Mouse (Mus musculus) adrenal gland, adult 18-20 months (tissue): ENCODE data around the gene Arhgap18. TPM values are rescaled to one million over a fixed set of nuclear protein-coding genes. Genes with fewer than 3 reads are reported as not detected.
"Not testable (repeated sequence)": the region's sequence is repeated elsewhere in the genome, so short reads cannot be mapped to it uniquely, and the experiment has no call there.

Source experiments
- DNase-seq, 2 experiments: peaks; one replicate each; pipeline ENCODE4 v3.0.0; 2021 to 2022; ENCODE audit warnings: low spot score in 2 of 2
- total RNA-seq, 2 experiments: library from RNA; stranded (reverse); gene quantifications; 1 replicate in 1 of 2; 2 replicates in 1 of 2; pipeline ENCODE4 v1.2.3; 2021

Arhgap18 gene
- total RNA-seq, 2 experiments from 2014 or later: 20.1 to 25.8 TPM

DNA sequence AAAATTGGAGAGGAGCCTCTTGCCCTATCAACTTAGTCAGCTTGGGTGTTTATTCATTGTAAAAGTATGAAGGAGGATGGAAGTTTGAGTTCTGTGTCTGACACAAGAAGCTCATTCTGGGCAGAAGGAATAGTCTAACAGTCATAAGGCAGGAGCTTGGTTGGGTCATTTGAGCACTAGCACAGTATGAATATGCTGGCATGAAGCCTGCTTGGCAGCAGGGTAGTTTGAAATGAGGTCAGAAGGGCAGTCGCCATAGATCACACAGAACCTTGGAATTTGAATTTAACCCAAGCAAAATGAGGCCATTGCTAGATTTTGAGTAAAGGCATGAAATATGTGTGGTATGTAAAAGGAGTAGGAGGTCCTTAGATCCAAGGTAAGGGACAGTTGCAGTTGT lies 139.9 kb downstream of the Arhgap18 start:
- DNase-seq: peak in 1 of 2 experiments; percentile 16

DNA sequence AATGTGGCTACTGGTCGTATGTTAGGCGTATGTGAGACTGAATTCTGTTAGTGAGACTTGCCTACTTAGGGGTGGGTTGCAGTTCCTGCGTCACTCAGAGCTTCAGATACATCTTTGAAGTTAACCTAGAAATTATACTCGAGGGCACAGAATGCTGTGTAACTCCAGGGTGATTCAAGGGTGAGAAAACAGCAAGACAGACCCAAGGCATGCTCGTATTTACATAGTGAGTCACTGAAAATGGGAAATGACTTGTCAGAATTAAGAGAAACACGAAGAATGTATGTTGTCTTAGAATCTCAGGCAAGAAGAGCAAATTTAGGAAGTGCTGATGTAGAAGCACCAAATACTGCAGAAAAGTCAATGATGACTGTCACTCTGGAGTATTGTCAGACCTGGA lies 142.5 kb downstream of the Arhgap18 start:
- DNase-seq: no peak

DNA sequence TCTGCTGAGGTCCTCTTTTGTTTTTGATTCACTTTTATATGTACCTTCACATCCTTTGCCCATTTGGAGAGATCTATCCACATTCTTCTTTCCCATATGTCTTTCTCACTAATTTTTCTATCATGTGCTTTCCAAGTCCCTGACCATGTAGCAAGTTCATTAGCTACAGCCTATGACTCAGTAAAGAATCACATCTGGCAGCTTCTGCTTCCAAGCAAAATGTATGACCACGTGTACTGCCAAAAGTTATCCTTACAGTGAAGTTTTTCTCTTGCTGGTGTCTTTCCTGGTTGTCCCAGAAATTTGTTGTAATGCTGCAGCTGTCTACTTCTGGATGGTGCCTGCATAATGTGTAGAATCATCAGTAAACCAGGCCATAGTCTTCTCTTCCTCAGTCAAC lies 147.2 kb downstream of the Arhgap18 start:
- no peak for DNase-seq

DNA sequence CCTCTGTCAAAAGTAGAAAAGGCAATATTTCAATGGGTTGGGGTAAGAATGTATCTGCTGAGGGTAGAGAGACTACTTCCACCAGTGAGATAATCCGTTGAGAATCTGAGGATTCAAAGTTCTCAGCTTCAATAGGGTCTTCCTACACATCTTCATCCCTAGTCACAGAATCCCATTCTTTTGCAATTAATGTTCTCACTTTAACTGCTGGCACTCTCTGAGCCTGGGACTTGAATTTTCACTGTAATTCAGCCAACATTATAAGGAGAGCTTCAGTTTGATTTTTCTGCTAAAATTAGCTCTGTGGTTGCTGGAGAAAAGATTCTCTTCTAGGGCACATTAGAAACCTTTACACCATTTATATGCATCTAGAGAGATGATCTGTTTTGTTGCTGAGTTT lies 150.6 kb downstream of the Arhgap18 start:
- no peak for DNase-seq

DNA sequence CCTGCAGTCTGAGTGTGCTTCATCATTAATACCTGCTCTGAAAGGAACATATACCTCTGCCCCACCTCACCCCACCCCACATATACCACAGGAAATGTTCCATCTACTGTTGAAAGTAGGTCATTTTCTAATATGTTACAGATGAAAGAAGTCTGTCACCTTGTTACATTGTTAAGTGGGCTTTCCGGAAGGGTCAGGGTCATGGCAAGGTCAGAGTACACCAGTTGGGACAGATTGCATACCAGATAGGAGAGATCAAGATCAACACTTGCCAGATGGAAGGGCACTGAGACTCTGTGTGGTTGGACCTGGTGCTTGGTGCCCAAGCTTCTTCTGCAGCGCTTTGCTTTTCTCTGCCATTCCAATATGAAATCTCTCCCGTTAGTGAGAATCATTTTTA lies 158.0 kb downstream of the Arhgap18 start:
- DNase-seq: no peak

DNA sequence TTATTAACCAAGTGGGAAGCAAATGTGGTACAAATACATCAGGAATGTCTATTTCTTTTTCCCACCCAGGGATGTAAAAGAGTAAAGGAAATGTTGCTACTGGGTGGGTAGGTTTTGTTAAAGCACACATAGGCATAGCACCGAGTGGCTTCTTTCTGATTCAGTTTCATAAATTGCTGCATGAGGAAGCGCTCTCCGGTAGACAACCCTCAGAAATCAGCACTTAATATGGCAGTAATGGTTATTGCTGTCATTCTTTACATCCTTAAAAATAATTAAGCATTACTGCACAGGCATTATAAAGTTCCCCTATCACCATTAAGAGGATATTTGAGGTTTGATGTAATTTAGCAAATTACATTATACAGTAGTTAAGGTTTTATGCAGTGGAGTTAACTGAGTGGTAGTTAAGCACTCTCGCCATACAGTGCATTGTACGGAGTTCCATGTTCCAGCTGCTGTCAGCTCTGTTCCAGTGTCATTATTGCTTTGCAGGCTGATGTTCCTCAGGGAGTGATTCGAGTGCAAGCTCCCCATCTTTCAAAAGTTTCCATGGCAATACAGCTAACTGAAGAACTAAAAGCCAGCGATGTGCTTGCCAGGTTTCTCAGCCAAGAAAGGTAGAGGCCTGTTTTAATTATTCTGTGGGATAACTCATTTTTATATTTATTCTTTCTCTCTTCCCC lies 159.0 kb downstream of the Arhgap18 start:
- DNase-seq: no peak

DNA sequence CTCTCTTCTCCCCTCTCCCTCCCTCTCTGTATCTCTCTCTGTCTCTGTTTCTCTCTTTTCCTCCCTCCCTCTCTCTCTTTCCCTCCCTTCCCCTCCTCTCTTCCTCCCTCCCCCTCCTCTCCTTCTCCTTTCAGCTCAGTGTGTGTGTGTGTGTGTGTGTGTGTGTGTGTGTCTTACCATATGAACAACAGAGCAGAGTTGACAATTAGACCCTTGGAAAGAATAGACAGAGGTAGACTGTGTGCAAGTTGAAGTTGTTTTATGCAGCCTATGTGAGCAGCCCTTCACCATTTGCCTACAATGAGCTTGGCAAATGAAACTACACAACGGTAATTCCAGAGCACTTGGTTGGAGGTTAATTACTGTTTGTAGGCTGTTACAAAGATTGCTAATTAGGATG lies 159.6 kb downstream of the Arhgap18 start:
- no peak for DNase-seq

DNA sequence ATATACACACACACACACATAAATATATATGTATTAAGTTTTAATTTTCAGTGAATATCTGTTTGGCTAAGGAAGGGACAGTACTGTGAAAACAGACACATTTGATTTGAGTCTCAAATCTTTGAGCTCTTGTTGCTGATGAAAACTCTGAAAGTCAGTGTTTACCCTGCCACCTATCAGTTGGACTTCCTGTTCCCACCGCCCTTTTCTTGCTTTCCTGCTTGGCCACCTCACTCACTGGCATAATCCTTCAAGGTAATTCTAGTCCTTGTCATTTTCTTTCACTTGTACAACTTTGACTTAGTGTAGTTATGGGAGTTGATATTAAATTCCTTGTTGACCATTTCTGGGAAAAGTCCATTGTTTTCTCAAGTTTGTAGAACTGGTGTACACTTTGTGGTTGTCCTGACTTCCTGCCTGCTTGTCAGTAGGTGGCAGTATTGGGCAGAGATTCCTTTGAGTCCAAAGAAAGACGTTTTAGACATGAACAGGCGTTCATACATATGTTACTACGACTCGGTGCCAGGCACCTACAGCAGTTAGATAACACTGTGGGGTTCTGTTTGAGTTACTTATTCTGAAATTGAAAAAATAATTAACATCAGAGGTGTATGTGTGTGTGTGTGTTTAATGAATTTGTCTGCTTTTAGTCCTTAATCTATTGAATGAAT lies 166.2 kb downstream of the Arhgap18 start:
- peak in 1 of 2 experiments; percentile 18 for DNase-seq

DNA sequence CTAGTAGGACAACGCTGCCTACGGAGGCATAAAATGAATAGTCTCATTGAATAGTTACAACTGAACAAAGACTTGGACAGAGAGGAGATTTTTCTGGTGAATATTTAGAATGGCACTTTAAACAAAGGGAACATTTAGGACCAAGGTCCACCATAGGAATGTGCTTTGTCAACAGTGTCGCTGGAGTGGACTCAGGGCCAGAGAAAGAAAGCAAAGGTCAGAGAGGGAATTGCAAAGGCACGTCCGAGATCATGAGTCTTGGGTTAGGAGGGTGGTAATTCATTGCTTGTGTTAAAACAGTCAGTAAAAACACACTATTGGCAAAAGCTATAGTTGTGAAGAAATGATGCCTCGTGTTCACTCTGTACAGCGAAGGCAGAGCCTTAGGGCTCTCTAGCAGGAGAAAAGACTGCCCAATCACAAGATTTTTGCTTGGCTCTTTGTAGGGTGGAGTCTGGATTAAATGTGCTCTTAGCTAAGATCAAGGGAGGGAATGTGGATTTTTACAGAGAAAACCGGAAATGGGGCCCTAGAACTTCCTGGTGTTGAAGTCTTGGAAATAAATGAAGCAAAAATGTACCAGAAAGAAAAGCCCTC lies 167.3 kb downstream of the Arhgap18 start:
- no peak for DNase-seq

DNA sequence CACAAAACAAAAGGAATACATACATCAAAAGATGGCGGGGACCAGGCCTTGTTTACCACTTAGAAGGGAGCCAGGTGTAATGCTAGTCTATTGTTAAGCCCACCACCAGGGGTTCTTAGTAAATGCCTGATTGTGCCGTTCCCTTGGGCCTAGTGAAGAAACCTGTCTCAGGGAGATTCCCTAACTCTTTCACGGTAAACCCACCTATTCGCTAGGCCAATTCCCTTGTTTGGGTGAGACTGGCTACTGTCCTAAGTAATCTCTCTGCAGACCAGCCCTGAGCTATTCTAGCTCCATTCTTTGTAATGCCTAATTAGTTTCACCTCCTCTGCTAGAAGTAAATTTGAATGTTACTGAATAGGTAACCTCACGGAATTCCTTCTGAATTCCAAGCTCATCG lies 182.8 kb downstream of the Arhgap18 start:
- DNase-seq: not testable (repeated sequence)

DNA sequence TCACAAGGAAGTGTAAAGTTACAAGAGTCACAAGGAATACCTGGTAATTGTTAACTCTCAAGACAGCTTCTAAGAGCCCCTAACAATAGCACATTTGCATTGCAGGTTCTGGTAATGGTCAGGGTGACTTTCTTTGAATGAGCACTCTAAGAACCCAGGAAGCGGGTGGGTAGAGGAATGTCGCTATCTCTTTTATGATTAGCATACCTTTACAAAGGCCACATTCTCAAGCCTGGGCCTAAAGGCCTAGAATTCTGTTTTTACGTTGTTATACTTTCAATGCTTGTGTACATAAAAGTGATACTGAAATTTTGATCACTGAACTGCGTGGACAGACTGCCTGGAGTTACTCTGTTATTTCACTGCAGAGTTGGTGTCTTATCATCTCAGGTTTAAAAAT lies 185.2 kb downstream of the Arhgap18 start:
- not testable (repeated sequence) for DNase-seq

DNA sequence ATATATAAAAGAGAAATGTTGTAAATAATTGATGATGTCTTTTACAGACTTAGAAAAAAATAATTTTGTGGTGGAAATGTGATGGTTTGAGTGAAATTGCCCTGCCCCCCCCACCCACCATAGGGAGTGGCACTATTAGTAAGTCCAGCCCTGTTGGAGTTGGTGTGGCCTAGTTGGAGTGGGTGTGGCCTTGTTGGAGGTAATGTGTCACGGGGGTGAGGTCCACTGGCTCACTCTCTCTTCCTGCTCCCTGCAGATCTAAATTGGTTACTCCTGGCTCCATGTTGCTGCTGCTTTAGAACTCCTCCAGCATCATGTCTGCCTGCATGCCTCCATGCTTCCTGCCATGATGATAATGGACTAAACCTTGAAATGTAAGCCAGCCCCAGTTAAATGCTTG lies 186.3 kb downstream of the Arhgap18 start:
- no peak for DNase-seq

DNA sequence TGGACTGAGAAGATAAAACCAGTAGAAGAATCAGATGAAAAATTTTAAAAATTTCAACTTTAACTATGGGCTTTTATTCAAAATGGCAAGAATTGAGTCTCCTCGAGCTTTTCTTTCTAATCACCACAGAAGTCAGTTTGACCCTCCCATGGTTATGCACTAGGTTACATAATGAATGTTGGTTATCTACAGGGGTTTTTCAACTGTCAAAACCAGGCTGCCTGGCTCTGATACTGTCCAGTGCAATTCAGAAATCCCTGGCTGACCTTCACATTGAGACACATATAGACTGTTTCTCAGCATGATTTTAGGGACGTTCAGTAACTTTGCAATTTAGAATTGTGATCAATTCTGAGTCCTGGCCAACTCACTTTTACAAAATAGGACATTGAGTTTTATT lies 195.1 kb downstream of the Arhgap18 start:
- DNase-seq: no peak

DNA sequence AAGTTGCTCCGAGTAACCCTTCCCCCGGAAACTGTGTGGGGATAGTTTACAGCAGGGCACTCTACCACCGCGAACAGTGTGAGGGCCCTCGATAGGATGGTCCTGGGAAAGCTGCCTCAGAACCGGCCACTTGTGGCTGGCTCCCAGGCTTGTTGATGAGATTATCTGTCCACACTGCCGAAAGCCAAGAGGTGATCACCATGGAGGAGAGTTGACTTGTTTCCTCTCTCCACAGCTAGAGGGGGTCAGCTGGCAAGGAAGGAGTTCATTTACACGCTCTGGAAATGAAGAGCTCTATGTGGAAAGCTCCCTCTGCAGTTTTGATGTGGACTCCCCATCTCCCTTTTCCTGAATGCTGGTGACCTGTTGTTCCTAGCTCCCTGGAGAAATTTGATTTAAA lies 196.4 kb downstream of the Arhgap18 start:
- no peak for DNase-seq

DNA sequence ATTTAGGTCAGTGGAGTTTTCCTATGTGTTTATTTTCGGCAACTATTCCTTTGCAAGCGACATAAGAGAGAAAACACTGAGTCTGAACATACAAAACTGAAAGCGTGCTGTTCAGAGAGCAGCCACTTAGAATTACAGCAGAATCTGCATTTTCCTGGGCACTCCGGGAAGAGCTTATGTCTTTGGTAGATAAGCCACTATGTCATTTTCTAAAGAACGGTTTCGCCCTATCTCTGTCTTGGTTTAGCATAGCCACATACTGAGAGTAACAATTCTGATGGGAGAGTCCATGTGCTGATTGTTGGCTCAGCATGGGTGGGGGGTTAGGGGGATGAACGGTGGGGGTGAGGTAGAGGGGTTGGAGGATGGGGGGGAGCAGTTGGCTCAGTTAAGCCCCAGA lies 197.2 kb downstream of the Arhgap18 start:
- no peak for DNase-seq

DNA sequence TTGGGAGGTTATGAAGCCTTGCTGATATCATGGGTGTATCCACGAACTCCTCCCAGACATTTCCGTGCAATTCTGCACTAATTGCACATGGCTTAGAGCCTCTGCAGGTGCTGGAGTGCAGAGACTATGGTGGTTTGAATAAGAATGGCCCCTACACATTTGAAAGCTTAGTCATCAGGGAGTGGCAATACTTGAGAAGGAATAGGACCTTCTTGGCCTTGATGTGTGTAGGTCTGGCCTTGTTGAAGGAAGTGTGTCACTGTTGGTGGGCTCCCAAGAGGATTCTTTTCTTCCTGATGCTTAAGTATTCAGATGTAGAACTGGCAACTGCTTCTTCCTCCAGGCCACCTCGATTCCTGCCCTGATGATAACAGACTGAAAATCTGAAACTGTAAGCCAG lies 205.3 kb downstream of the Arhgap18 start:
- DNase-seq: no peak
